Mouse (Mus musculus): ENCODE data around the gene Myl9. TPM values are rescaled to one million over a fixed set of nuclear protein-coding genes. Genes with fewer than 3 reads are reported as not detected.

The Myl9 gene
- polyA plus RNA-seq, 1 experiment from 2014 or later: 91.7 TPM

Other genes starting within 250 kb of the Myl9 start
- 50.7 and 53.9 TPM in 2 replicates for gene Aar2, start 227.8 kb upstream of the Myl9 start, polyA plus RNA-seq (2016; fragmentation: Nextera tagmentation; extraction: Ambion mirVana)
- 145 and 147 TPM in 2 replicates for gene Dlgap4, start 161.7 kb upstream of the Myl9 start, polyA plus RNA-seq (2016; fragmentation: Nextera tagmentation; extraction: Ambion mirVana)
- gene Tgif2, start 64.6 kb downstream of the Myl9 start, polyA plus RNA-seq (2016; fragmentation: Nextera tagmentation; extraction: Ambion mirVana): 112 and 114 TPM in 2 replicates
- gene 4930518I15Rik, start 82.5 kb downstream of the Myl9 start, polyA plus RNA-seq (2016; fragmentation: Nextera tagmentation; extraction: Ambion mirVana): 9.9 and 10.0 TPM in 2 replicates
- gene Rab5if, start 87.7 kb downstream of the Myl9 start, polyA plus RNA-seq (2016; fragmentation: Nextera tagmentation; extraction: Ambion mirVana): 174 and 187 TPM in 2 replicates
- gene Sla2, start 111.8 kb downstream of the Myl9 start, polyA plus RNA-seq (2016; fragmentation: Nextera tagmentation; extraction: Ambion mirVana): 0.29 and 0.49 TPM in 2 replicates
- gene Ndrg3, start 216.6 kb downstream of the Myl9 start, polyA plus RNA-seq (2016; fragmentation: Nextera tagmentation; extraction: Ambion mirVana): 40.4 and 41.1 TPM in 2 replicates
- gene Dsn1, start 231.7 kb downstream of the Myl9 start, polyA plus RNA-seq (2016; fragmentation: Nextera tagmentation; extraction: Ambion mirVana): 51.7 and 53.8 TPM in 2 replicates

Measured in embryonic facial prominence, embryonic 10.5 days (tissue).